Mouse (Mus musculus) lung, adult 2 months (tissue): ENCODE measurements at regions not wholly inside any gene's neighbourhood (a gene's known extent, or its start where the extent isn't known, plus 50 kb on each side); places are given as distances from the start of the nearest gene placed in this dataset.

Experiments
- DNase-seq: peaks from one replicate; pipeline ENCODE4 v3.0.0; 2022
- H3K4me1 ChIP-seq: fragments of 200-500 bp; 2 replicates; pipeline ENCODE4 v1.6.1; 2011; ENCODE audit warnings: low read length; ENCODE audit not compliant: control insufficient read depth, insufficient read depth
- H3K4me3 ChIP-seq: fragments of 200-500 bp; replicated peaks from 2 replicates; pipeline ENCODE3; 2011; ENCODE audit warnings: low read depth, mild to moderate bottlenecking, control low read depth, low read length; ENCODE audit errors: extremely low read depth
- CTCF ChIP-seq: fragments of 200-500 bp; IDR thresholded peaks from 2 replicates; pipeline ENCODE4 v1.5.1; 2011; ENCODE audit warnings: mild to moderate bottlenecking, low read length, control low read depth; ENCODE audit not compliant: insufficient read depth
- POLR2A ChIP-seq: fragments of 200-500 bp; IDR thresholded peaks from 2 replicates; pipeline ENCODE4 v1.6.1; 2011; ENCODE audit warnings: low read depth, mild to moderate bottlenecking, control low read depth, low read length, borderline replicate concordance; ENCODE audit errors: extremely low read depth
- WGBS: fragments of 180-500 bp; shearing (Covaris S2); methylation state at CpG from one replicate; pipeline ENCODE4 v1.1.7; 2018; 5-methylcytosine and 5-hydroxymethylcytosine counted together

- TF ChIP-seq CTCF (no peak), POLR2A (no peak)
- Histone ChIP-seq H3K4me3 (no peak overlapping the region), H3K4me1 (no peaks in the 10 kb centered on the region)
- DNase-seq, result no peak
- WGBS, result 93% methylated on average over 1 of the region's 1 CpGs
Measured at GRCm38 (mm10) chr6:84442667-84443066, 151.0 kb downstream of the Cyp26b1 start.

GRCm38 (mm10) chr6:84441721-84442480 is 151.8 kb downstream of the Cyp26b1 start:
- Histone ChIP-seq H3K4me1 (no peaks in the 10 kb centered on the region), H3K4me3 (no peak overlapping the region)
- no peak for TF ChIP-seq CTCF
- no peak for TF ChIP-seq POLR2A
- no peak for DNase-seq
- 70% methylated on average over 5 of the region's 5 CpGs for WGBS

DNA sequence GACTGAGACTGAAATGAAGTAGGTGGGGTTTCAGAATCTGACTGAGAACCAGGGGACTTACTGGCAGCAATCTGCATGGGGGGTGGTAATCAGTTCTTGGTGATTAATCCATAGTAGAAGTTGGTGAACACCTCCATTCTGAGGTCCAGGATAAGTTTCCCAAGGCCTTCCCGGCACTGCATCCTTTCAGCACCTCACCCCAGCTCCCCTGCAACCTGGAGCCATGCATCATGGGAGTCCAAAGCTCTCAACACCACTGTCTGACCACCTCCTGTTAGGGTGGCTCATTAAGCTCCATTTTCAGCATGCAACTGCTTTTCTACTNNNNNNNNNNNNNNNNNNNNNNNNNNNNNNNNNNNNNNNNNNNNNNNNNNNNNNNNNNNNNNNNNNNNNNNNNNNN is 157.0 kb downstream of the Cyp26b1 start:
- TF ChIP-seq CTCF (no peak), POLR2A (no peak)

DNA sequence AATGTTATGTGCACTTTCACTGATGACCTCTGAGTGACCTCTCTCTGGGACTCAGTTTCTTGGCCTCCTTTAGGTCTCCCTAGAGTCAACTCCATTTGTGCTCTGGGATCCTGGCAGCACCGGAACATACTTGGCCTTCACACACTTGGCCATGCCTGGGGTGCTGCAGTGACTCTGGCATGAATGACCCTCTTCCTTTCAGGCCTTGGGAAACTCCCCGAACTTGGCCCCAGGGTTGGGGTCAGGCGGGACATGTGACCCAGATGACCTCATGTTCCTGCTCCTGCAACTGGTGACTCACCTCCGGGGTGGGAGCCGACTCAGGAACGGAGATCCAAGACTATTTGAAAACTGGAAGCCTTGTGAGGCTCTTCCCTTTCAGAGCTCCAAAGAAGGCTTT is 159.2 kb downstream of the Cyp26b1 start:
- Histone ChIP-seq H3K4me3 (no peak overlapping the region), H3K4me1 (no peaks in the 10 kb centered on the region)
- TF ChIP-seq POLR2A, result no peak
- WGBS, result 56% methylated on average over 6 of the region's 6 CpGs
- no peak for DNase-seq

More for the DNA sequence above, 157.0 kb downstream of the Cyp26b1 start:
- DNase-seq, result no peak
- Histone ChIP-seq H3K4me1 (no peaks in the 10 kb centered on the region), H3K4me3 (no peak overlapping the region)
- whole genome bisulfite sequencing, result 100% methylated on average over 1 of the region's 1 CpGs

DNA sequence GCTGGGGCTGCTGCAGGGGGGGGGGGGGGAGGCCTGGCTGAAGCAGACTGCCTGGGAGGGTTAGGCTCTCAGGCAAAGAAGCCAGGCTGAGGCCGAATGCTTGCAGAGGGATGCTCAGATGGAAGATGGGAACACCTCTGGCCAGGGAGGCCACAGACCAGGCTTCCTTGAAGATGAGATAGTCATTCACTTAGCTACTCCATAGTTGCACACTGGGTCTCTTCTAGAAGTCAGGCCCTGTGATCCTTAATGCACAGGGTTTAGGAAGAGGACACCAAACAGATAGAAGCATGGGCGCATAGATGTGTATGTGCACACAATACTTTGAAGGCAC is 162.1 kb downstream of the Cyp26b1 start:
- WGBS, result 88% methylated on average over 2 of the region's 2 CpGs
- no peak for TF ChIP-seq POLR2A
- TF ChIP-seq CTCF, result no peak
- no peak for DNase-seq

GRCm38 (mm10) chr6:84430925-84431621 is 162.6 kb downstream of the Cyp26b1 start:
- 81% methylated on average over 12 of the region's 12 CpGs for WGBS
- H3K4me1 ChIP-seq, result no peaks in the 10 kb centered on the region
- DNase-seq, result no peak
- no peak overlapping the region for H3K4me3 ChIP-seq
- TF ChIP-seq POLR2A (no peak), CTCF (no peak)

More for the DNA sequence above, 162.1 kb downstream of the Cyp26b1 start:
- no peak overlapping the region for H3K4me3 ChIP-seq
- no peaks in the 10 kb centered on the region for H3K4me1 ChIP-seq

DNA sequence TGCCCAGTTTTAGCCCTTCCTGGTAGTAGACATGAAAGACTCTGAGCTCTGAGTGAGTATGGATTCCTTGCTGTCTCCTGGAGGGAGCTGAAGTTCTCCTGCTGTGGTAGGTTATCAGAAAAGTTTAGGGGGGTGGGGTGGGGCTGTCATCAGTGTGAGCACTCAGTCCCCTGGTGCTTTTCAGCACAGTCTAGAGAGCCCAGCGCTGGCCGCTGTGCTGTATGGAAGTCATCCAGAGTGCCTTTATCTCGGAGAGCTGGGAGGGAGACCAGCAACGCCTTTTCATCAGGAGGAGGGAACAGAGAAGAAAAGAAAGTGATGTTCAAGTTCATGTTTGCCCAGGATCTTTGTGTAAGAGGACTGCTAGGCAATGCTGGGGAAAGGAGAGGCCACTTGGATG is 163.6 kb downstream of the Cyp26b1 start:
- WGBS, result 63% methylated on average over 4 of the region's 4 CpGs
- no peak overlapping the region for H3K4me3 ChIP-seq
- H3K4me1 ChIP-seq, result no peaks in the 10 kb centered on the region
- no peak for TF ChIP-seq CTCF
- DNase-seq, result no peak

- no peak overlapping the region for H3K4me3 ChIP-seq
- WGBS, result 66% methylated on average over 8 of the region's 8 CpGs
- no peak for TF ChIP-seq CTCF
- TF ChIP-seq POLR2A, result no peak
- H3K4me1 ChIP-seq, result peaks cover 2% of the 10 kb centered on the region
- DNase-seq, result no peak
Measured at GRCm38 (mm10) chr6:84429247-84429646, 164.5 kb downstream of the Cyp26b1 start.

GRCm38 (mm10) chr6:84426691-84427090 is 167.0 kb downstream of the Cyp26b1 start:
- no peak for TF ChIP-seq CTCF
- TF ChIP-seq POLR2A, result no peak
- H3K4me1 ChIP-seq, result peaks cover 7% of the 10 kb centered on the region
- 82% methylated on average over 8 of the region's 8 CpGs for WGBS
- DNase-seq, result no peak
- H3K4me3 ChIP-seq, result no peak overlapping the region

DNA sequence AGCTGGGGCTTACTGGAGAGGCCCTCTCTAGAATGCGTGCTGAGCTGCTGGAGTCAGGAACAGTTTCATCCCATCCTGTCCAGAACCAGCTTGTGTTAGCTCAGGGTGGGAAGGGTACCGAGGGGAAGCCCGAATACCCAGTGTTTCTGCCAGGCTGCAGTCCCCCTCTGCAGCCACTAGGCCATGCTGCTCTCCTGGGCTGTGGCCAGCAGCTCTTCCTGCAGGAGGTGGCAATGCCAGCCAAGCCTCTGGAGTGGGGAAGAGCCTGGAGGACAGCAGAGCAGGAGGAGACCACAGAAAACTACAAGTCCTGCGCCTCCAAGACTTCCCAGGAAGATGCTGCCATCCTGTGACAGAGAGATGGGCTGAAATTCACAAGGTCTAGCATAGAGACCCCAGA is 167.9 kb downstream of the Cyp26b1 start:
- no peak overlapping the region for H3K4me3 ChIP-seq
- WGBS, result 42% methylated on average over 4 of the region's 4 CpGs
- DNase-seq, result peak; percentile 18

More for the DNA sequence above, 167.9 kb downstream of the Cyp26b1 start:
- peaks cover 7% of the 10 kb centered on the region for H3K4me1 ChIP-seq
- TF ChIP-seq POLR2A (no peak), CTCF (peak; percentile 74)
